Mouse (Mus musculus) heart, embryonic 11.5 days (tissue): ENCODE measurements around the gene Nfxl1. TPM values are rescaled to one million over a fixed set of nuclear protein-coding genes. Genes with fewer than 3 reads are reported as not detected.
"Not testable (repeated sequence)": the region's sequence is repeated elsewhere in the genome, so short reads cannot be mapped to it uniquely, and the experiment has no call there.

Experiments
- ATAC-seq: fragments of 200-750 bp; cut with Nextera tagmentation; replicated peaks from 2 replicates; pipeline ENCODE4 v1.8.0; 2017; ENCODE audit warnings: moderate library complexity; ENCODE audit not compliant: insufficient number of reproducible peaks, low FRiP score, low TSS enrichment
- H3K27ac ChIP-seq: fragments of 300-500 bp; sonication (generic); 2 replicates; pipeline ENCODE4 v1.5.1; 2014; ENCODE audit warnings: mild to moderate bottlenecking, low read depth, low read length
- H3K27me3 ChIP-seq: fragments of 300-500 bp; sonication (generic); 2 replicates; pipeline ENCODE4 v1.6.1; 2014; ENCODE audit warnings: mild to moderate bottlenecking, low read length, mixed read lengths; ENCODE audit not compliant: control insufficient read depth, insufficient read depth
- H3K36me3 ChIP-seq: fragments of 300-500 bp; sonication (generic); 2 replicates; pipeline ENCODE4 v1.6.1; 2014; ENCODE audit warnings: mild to moderate bottlenecking, low read length, moderate library complexity, mixed read lengths; ENCODE audit not compliant: control insufficient read depth, insufficient read depth
- H3K4me1 ChIP-seq: fragments of 300-500 bp; sonication (generic); 2 replicates; pipeline ENCODE4 v1.6.1; 2014; ENCODE audit warnings: low read length; ENCODE audit not compliant: control insufficient read depth, insufficient read depth
- H3K4me2 ChIP-seq: fragments of 300-500 bp; sonication (generic); 2 replicates; pipeline ENCODE4 v1.6.1; 2014; ENCODE audit warnings: mild to moderate bottlenecking, moderate library complexity
- H3K4me3 ChIP-seq: fragments of 300-500 bp; sonication (generic); 2 replicates; pipeline ENCODE4 v1.5.1; 2014; ENCODE audit warnings: low read depth, low read length
- H3K9ac ChIP-seq: fragments of 300-500 bp; sonication (generic); 2 replicates; pipeline ENCODE4 v1.6.1; 2014; ENCODE audit warnings: mild to moderate bottlenecking, low read depth, low read length, moderate library complexity
- H3K9me3 ChIP-seq: fragments of 300-500 bp; sonication (generic); replicated peaks from 2 replicates; pipeline ENCODE4 v1.6.1; 2016; ENCODE audit warnings: low read length; ENCODE audit not compliant: control insufficient read depth
- WGBS: fragments of 180-500 bp; shearing (Covaris S2); extraction: QIAGEN DNeasy Blood & Tissue Kit; methylation state at CpG from one replicate; pipeline ENCODE4 v1.1.7; 2014; ENCODE audit not compliant: insufficient replicate concordance; 5-methylcytosine and 5-hydroxymethylcytosine counted together
- polyA plus RNA-seq: library from polyadenylated mRNA; unstranded; fragments of >200 nt; fragmentation: Nextera tagmentation; extraction: Ambion mirVana; gene quantifications from 2 replicates; pipeline ENCODE4 v1.2.1, GENCODE M21; 2014

The Nfxl1 gene
- polyA plus RNA-seq, 1 experiment from 2014 or later = 19.4 TPM

- not testable (repeated sequence) for H3K36me3 ChIP-seq, H3K4me3 ChIP-seq, H3K4me2 ChIP-seq, ATAC-seq, H3K9ac ChIP-seq, H3K4me1 ChIP-seq, H3K9me3 ChIP-seq, H3K27ac ChIP-seq
- 63% methylated on average over 10 of the region's 10 CpGs for WGBS
- H3K27me3 ChIP-seq = peaks cover 15% of the 10 kb centered on the region
Measured at GRCm38 (mm10) chr5:72579599-72579998, 20.1 kb upstream of the Nfxl1 start.

- H3K9ac ChIP-seq = no peak overlapping the region
- H3K27me3 ChIP-seq = no peaks in the 10 kb centered on the region
- H3K4me1 ChIP-seq = no peaks in the 10 kb centered on the region
- ATAC-seq = no peak
- H3K4me2 ChIP-seq = no peak overlapping the region
- 84% methylated on average over 5 of the region's 5 CpGs for whole genome bisulfite sequencing
- no peak overlapping the region for H3K4me3 ChIP-seq
- no peak overlapping the region for H3K27ac ChIP-seq
- peaks cover 5% of the 10 kb centered on the region; the same call in 1 of the 2 replicates for H3K9me3 ChIP-seq
- H3K36me3 ChIP-seq = no peaks in the 10 kb centered on the region
Measured at GRCm38 (mm10) chr5:72565621-72566020, 6.1 kb upstream of the Nfxl1 start.

- not testable (repeated sequence) for H3K4me2 ChIP-seq, H3K4me3 ChIP-seq, H3K27ac ChIP-seq, H3K9me3 ChIP-seq, H3K9ac ChIP-seq, H3K4me1 ChIP-seq, H3K36me3 ChIP-seq, ATAC-seq, H3K27me3 ChIP-seq
- WGBS = 23% methylated on average over 2 of the region's 2 CpGs
Measured at GRCm38 (mm10) chr5:72563183-72563582, 3.7 kb upstream of the Nfxl1 start.

GRCm38 (mm10) chr5:72560976-72561628, 1.6 kb upstream of the Nfxl1 start:
- Histone ChIP-seq H3K36me3 (no peaks in the 10 kb centered on the region), H3K4me1 (peaks cover 5% of the 10 kb centered on the region; the same call in 1 of the 2 replicates), H3K4me3 (no peak overlapping the region), H3K9ac (no peak overlapping the region), H3K4me2 (no peak overlapping the region), H3K27me3 (no peaks in the 10 kb centered on the region), H3K27ac (no peak overlapping the region), H3K9me3 (no peaks in the 10 kb centered on the region)
- no peak for ATAC-seq
- 54% methylated on average over 3 of the region's 3 CpGs for WGBS

GRCm38 (mm10) chr5:72558716-72559526, 563 bp downstream of the Nfxl1 start:
- H3K4me2 ChIP-seq = peak overlapping the region; percentile 94
- no peaks in the 10 kb centered on the region for H3K36me3 ChIP-seq
- H3K9ac ChIP-seq = peak overlapping the region; percentile 92
- peak; percentile 77 for ATAC-seq
- peak overlapping the region; percentile 89 for H3K4me3 ChIP-seq
- H3K27me3 ChIP-seq = no peaks in the 10 kb centered on the region
- no peaks in the 10 kb centered on the region for H3K9me3 ChIP-seq
- peaks cover 5% of the 10 kb centered on the region; the same call in 1 of the 2 replicates for H3K4me1 ChIP-seq
- under 1% methylated on average over 57 of the region's 57 CpGs for WGBS
- peak overlapping the region; percentile 42; the same call in 1 of the 2 replicates for H3K27ac ChIP-seq

GRCm38 (mm10) chr5:72556245-72556644, 3.2 kb downstream of the Nfxl1 start:
- 93% methylated on average over 3 of the region's 3 CpGs for WGBS
- H3K36me3 ChIP-seq = 0 out of 2 replicates have a peak, but pooled peaks cover 4% of the 10 kb centered on the region
- no peaks in the 10 kb centered on the region for H3K27me3 ChIP-seq
- H3K27ac ChIP-seq = no peak overlapping the region
- no peaks in the 10 kb centered on the region for H3K9me3 ChIP-seq
- no peak for ATAC-seq
- H3K4me3 ChIP-seq = no peak overlapping the region
- H3K9ac ChIP-seq = no peak overlapping the region
- H3K4me2 ChIP-seq = no peak overlapping the region
- peaks cover 5% of the 10 kb centered on the region; the same call in 1 of the 2 replicates for H3K4me1 ChIP-seq

- no peak overlapping the region for H3K4me3 ChIP-seq
- H3K4me2 ChIP-seq = no peak overlapping the region
- no peaks in the 10 kb centered on the region for H3K27me3 ChIP-seq
- H3K27ac ChIP-seq = no peak overlapping the region
- H3K9ac ChIP-seq = no peak overlapping the region
- ATAC-seq = no peak
- 87% methylated on average over 3 of the region's 3 CpGs for WGBS
- H3K4me1 ChIP-seq = no peaks in the 10 kb centered on the region
- 0 out of 2 replicates have a peak, but pooled peaks cover 4% of the 10 kb centered on the region for H3K36me3 ChIP-seq
- H3K9me3 ChIP-seq = no peaks in the 10 kb centered on the region
Measured at GRCm38 (mm10) chr5:72551209-72551608, 8.3 kb downstream of the Nfxl1 start.

GRCm38 (mm10) chr5:72528896-72529295, 30.6 kb downstream of the Nfxl1 start:
- H3K4me2 ChIP-seq = no peak overlapping the region
- no peak for ATAC-seq
- no peak overlapping the region for H3K27ac ChIP-seq
- WGBS = 91% methylated on average over 3 of the region's 3 CpGs
- no peaks in the 10 kb centered on the region for H3K4me1 ChIP-seq
- H3K27me3 ChIP-seq = no peaks in the 10 kb centered on the region
- no peak overlapping the region for H3K4me3 ChIP-seq
- H3K9ac ChIP-seq = no peak overlapping the region
- no peaks in the 10 kb centered on the region for H3K9me3 ChIP-seq
- peaks cover 19% of the 10 kb centered on the region for H3K36me3 ChIP-seq
